Mouse (Mus musculus): ENCODE measurements around the gene Nav3. TPM values are rescaled to one million over a fixed set of nuclear protein-coding genes. Genes with fewer than 3 reads are reported as not detected.

The Nav3 gene
- polyA plus RNA-seq, 1 experiment from 2014 or later = 5.7 TPM

DNA sequence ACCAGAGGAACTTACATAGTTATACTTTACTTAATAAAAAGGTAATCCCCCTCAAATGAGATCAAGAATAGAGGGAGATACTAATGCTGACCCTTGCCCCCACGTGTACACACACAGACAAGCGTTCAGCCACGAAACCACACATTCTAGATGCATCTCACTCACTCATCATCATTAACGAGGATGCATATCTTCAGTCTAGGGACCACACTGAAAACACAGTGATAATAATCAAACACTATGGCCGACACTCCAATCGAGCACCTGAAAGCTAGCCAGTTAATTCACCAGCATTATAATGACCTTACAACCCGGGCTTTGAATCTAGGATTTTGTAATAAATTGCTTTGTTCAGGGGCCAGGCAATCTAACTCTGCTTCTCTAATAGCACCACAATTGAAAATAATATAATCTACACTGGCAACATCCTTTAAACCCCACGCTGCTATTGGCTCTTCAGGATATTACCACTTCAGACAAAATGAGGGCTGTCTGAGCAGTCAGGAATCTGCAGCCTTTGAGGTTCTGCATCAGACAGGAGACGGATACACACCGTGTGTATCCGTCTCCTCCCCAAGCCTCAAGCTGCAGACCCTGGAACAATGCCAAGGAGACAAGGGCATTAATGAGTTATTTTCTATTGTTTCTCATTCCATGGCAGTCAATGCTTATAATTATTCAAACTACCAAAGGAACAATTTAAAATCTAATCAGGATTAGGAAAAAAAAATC is 83.1 kb downstream of the Nav3 start:
- no peaks in the 10 kb centered on the region for H3K27me3 ChIP-seq
- H3K27ac ChIP-seq = no peak overlapping the region
- no peaks in the 10 kb centered on the region for H3K36me3 ChIP-seq
- H3K9me3 ChIP-seq = no peaks in the 10 kb centered on the region
- H3K4me1 ChIP-seq = no peaks in the 10 kb centered on the region
- no peak overlapping the region for H3K4me3 ChIP-seq
- no peak overlapping the region for H3K4me2 ChIP-seq (replicated peaks)
- no peak for ATAC-seq (ENCODE audit: insufficient number of reproducible peaks, insufficient read depth, low FRiP score, low TSS enrichment)
- WGBS = 74% methylated on average over 11 of the region's 11 CpGs
- H3K9ac ChIP-seq = no peak overlapping the region

DNA sequence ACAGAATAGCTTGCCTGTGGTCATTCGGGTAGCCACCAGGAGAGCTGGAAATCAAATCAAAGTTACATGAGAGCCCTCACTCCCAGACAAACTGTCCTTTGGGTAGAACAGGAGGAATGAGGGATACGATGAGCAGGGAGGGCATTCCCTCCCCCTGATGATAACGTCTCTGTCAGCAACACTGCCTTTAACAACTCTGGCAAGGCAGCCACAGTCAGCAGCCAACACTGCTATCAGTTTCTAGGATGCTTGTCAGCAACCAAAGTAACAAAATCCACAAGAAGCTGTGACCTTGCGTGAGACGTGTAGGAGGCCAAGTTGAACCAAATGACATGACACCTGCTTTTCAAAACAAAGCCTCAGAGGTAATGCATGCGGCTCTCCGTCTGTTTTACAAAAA is 103.9 kb downstream of the Nav3 start:
- WGBS = 77% methylated on average over 7 of the region's 7 CpGs
- Histone ChIP-seq H3K9me3 (no peaks in the 10 kb centered on the region), H3K27ac (no peak overlapping the region), H3K4me1 (no peaks in the 10 kb centered on the region), H3K27me3 (no peaks in the 10 kb centered on the region), H3K9ac (no peak overlapping the region), H3K4me3 (no peak overlapping the region), H3K4me2 (replicated peaks) (no peak overlapping the region), H3K36me3 (no peaks in the 10 kb centered on the region)
- no peak for ATAC-seq (ENCODE audit: insufficient number of reproducible peaks, insufficient read depth, low FRiP score, low TSS enrichment)

DNA sequence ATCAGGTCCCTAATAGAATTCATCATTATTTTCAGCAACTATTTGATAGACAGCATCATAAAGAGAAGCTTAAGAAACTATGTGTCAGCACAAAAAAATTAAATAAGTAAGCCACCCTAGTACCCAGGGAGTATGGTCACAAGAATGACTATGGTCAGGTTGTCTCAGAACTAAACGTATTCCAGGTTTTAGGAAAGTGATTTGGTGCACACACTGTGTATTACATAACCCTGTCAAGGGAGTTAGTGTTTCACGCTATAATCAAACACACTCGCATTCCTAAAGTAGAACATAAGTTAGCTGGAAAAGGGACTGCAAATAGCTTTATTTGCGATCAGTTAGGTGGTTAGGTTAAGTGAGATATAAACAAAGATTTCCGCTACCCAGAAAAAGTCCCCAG is 126.0 kb downstream of the Nav3 start:
- Histone ChIP-seq H3K9me3 (no peaks in the 10 kb centered on the region), H3K4me1 (no peaks in the 10 kb centered on the region), H3K4me2 (replicated peaks) (no peak overlapping the region), H3K9ac (no peak overlapping the region), H3K27ac (no peak overlapping the region), H3K27me3 (no peaks in the 10 kb centered on the region), H3K4me3 (no peak overlapping the region), H3K36me3 (no peaks in the 10 kb centered on the region)
- WGBS = 57% methylated on average over 5 of the region's 5 CpGs
- no peak for ATAC-seq (ENCODE audit: insufficient number of reproducible peaks, insufficient read depth, low FRiP score, low TSS enrichment)

- Histone ChIP-seq H3K4me3 (no peak overlapping the region), H3K9ac (no peak overlapping the region), H3K27ac (no peak overlapping the region), H3K4me2 (replicated peaks) (no peak overlapping the region), H3K36me3 (no peaks in the 10 kb centered on the region), H3K9me3 (no peaks in the 10 kb centered on the region), H3K27me3 (no peaks in the 10 kb centered on the region), H3K4me1 (no peaks in the 10 kb centered on the region)
- 76% methylated on average over 5 of the region's 5 CpGs for whole genome bisulfite sequencing
- no peak for ATAC-seq (ENCODE audit: insufficient number of reproducible peaks, insufficient read depth, low FRiP score, low TSS enrichment)
Measured at GRCm38 (mm10) chr10:110329629-110330028, 126.4 kb downstream of the Nav3 start.

- Histone ChIP-seq H3K27me3 (no peaks in the 10 kb centered on the region), H3K4me3 (no peak overlapping the region), H3K4me1 (no peaks in the 10 kb centered on the region), H3K27ac (no peak overlapping the region), H3K4me2 (replicated peaks) (no peak overlapping the region), H3K9ac (no peak overlapping the region), H3K9me3 (no peaks in the 10 kb centered on the region), H3K36me3 (no peaks in the 10 kb centered on the region)
- 37% methylated on average over 6 of the region's 6 CpGs for WGBS
- no peak for ATAC-seq (ENCODE audit: insufficient number of reproducible peaks, insufficient read depth, low FRiP score, low TSS enrichment)
Measured at GRCm38 (mm10) chr10:110322082-110322632, 133.8 kb downstream of the Nav3 start.

- Histone ChIP-seq H3K4me1 (no peaks in the 10 kb centered on the region), H3K27ac (no peak overlapping the region), H3K9ac (no peak overlapping the region), H3K9me3 (no peaks in the 10 kb centered on the region), H3K36me3 (no peaks in the 10 kb centered on the region), H3K4me3 (no peak overlapping the region), H3K27me3 (no peaks in the 10 kb centered on the region), H3K4me2 (replicated peaks) (no peak overlapping the region)
- no peak for ATAC-seq (ENCODE audit: insufficient number of reproducible peaks, insufficient read depth, low FRiP score, low TSS enrichment)
- 82% methylated on average over 5 of the region's 5 CpGs for WGBS
Measured at GRCm38 (mm10) chr10:110317275-110317674, 138.7 kb downstream of the Nav3 start.

DNA sequence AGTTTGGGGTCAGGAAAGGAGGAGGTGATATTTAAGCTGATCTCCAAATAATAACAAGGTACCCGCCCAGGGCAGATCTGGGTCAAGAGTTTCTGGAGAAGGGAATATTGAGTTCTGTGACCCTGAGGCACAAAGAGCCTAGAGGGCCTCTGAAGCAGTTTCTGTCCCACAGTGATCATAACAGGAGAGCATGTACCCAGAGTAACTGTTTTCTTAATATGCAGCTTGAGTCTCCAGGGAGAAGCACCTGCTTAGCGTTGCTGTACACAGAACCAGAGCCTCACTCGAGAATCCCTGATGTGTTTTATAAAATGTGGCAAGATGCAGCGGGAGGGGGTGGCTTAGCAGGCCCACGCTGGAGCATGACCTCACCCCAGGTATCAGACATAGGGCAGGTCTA is 141.5 kb downstream of the Nav3 start:
- Histone ChIP-seq H3K9ac (no peak overlapping the region), H3K27me3 (no peaks in the 10 kb centered on the region), H3K9me3 (no peaks in the 10 kb centered on the region), H3K27ac (no peak overlapping the region), H3K36me3 (no peaks in the 10 kb centered on the region), H3K4me2 (replicated peaks) (no peak overlapping the region), H3K4me3 (no peak overlapping the region), H3K4me1 (no peaks in the 10 kb centered on the region)
- no peak for ATAC-seq (ENCODE audit: insufficient number of reproducible peaks, insufficient read depth, low FRiP score, low TSS enrichment)
- 67% methylated on average over 5 of the region's 5 CpGs for WGBS

- no peak overlapping the region for H3K4me3 ChIP-seq
- H3K36me3 ChIP-seq = no peaks in the 10 kb centered on the region
- no peak overlapping the region for H3K4me2 ChIP-seq (replicated peaks)
- no peaks in the 10 kb centered on the region for H3K27me3 ChIP-seq
- no peaks in the 10 kb centered on the region for H3K4me1 ChIP-seq
- 85% methylated on average over 7 of the region's 7 CpGs for WGBS
- ATAC-seq (ENCODE audit: insufficient number of reproducible peaks, insufficient read depth, low FRiP score, low TSS enrichment) = no peak
- no peak overlapping the region for H3K27ac ChIP-seq
- H3K9me3 ChIP-seq = no peaks in the 10 kb centered on the region
- H3K9ac ChIP-seq = no peak overlapping the region
Measured at GRCm38 (mm10) chr10:110313959-110314358, 142.0 kb downstream of the Nav3 start.

GRCm38 (mm10) chr10:110309511-110309910 is 146.5 kb downstream of the Nav3 start:
- Histone ChIP-seq H3K4me3 (no peak overlapping the region), H3K4me1 (no peaks in the 10 kb centered on the region), H3K27ac (no peak overlapping the region), H3K4me2 (replicated peaks) (no peak overlapping the region), H3K36me3 (no peaks in the 10 kb centered on the region), H3K9me3 (no peaks in the 10 kb centered on the region), H3K9ac (no peak overlapping the region), H3K27me3 (no peaks in the 10 kb centered on the region)
- no peak for ATAC-seq (ENCODE audit: insufficient number of reproducible peaks, insufficient read depth, low FRiP score, low TSS enrichment)
- WGBS = 90% methylated on average over 4 of the region's 4 CpGs

GRCm38 (mm10) chr10:110305609-110306008 is 150.4 kb downstream of the Nav3 start:
- no peak for ATAC-seq (ENCODE audit: insufficient number of reproducible peaks, insufficient read depth, low FRiP score, low TSS enrichment)
- 82% methylated on average over 5 of the region's 5 CpGs for WGBS
- Histone ChIP-seq H3K4me2 (replicated peaks) (no peak overlapping the region), H3K9ac (no peak overlapping the region), H3K27ac (no peak overlapping the region), H3K36me3 (no peaks in the 10 kb centered on the region), H3K4me1 (no peaks in the 10 kb centered on the region), H3K27me3 (no peaks in the 10 kb centered on the region), H3K4me3 (no peak overlapping the region), H3K9me3 (no peaks in the 10 kb centered on the region)

DNA sequence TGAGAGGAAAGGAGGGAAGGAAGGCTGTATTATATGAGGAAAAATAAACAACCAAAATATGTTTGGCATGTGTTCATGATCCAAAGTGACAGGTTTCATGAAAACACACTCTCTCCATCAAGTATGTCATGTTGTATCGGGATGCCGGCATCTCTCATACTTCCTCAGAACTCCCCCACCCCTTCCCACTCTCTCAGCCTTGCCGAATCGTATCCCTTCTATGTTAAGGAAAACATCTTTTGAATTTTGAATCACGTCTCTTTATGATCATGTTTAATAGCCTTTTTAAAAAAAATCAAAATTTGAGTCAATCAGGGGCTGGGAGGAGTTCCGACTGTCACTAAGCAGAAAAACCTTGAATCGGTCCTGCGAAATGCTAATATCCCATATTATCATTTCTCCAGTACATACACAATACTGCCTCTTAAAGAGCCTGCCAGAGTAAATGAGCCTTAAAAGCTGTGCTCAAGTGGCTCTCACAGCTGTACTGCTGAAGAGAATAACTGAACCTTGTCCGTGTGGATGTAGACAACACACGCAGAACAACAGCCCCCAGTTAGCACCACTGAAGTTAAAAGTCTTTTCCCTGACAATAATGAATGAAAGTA is 165.9 kb downstream of the Nav3 start:
- WGBS = 86% methylated on average over 10 of the region's 10 CpGs
- no peaks in the 10 kb centered on the region for H3K4me1 ChIP-seq
- H3K9ac ChIP-seq = no peak overlapping the region
- no peak overlapping the region for H3K4me2 ChIP-seq (replicated peaks)
- no peak overlapping the region for H3K27ac ChIP-seq
- H3K9me3 ChIP-seq = no peaks in the 10 kb centered on the region
- H3K36me3 ChIP-seq = no peaks in the 10 kb centered on the region
- no peak overlapping the region for H3K4me3 ChIP-seq
- H3K27me3 ChIP-seq = no peaks in the 10 kb centered on the region
- ATAC-seq (ENCODE audit: insufficient number of reproducible peaks, insufficient read depth, low FRiP score, low TSS enrichment) = no peak

DNA sequence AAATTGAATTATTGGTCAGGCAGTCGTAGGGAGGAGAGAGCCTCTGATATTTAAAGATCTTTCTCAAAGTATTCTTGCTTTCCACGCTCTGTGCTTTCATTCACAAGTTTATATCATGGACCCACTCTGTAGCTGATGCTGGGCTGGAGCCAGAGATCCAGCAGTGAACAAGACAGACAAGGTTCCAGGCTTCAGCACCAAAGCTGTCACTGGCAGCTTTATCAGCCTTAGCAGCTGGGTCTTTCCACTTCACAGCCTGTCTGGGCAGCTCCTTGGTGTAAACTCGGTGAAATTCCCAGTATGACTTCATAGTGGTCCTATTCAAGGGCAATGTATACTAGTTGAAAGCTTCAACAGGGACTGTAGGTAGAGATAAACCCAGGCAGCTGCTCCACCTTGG is 172.1 kb downstream of the Nav3 start:
- no peaks in the 10 kb centered on the region for H3K36me3 ChIP-seq
- 75% methylated on average over 3 of the region's 3 CpGs for WGBS
- no peak overlapping the region for H3K27ac ChIP-seq
- no peak overlapping the region for H3K4me2 ChIP-seq (replicated peaks)
- no peaks in the 10 kb centered on the region for H3K4me1 ChIP-seq
- H3K4me3 ChIP-seq = no peak overlapping the region
- H3K9ac ChIP-seq = no peak overlapping the region
- ATAC-seq (ENCODE audit: insufficient number of reproducible peaks, insufficient read depth, low FRiP score, low TSS enrichment) = no peak
- H3K27me3 ChIP-seq = no peaks in the 10 kb centered on the region
- no peaks in the 10 kb centered on the region for H3K9me3 ChIP-seq
